Mouse (Mus musculus): ENCODE measurements at regions not wholly inside any gene's neighbourhood (a gene's known extent, or its start where the extent isn't known, plus 50 kb on each side); places are given as distances from the start of the nearest gene placed in this dataset.

DNA sequence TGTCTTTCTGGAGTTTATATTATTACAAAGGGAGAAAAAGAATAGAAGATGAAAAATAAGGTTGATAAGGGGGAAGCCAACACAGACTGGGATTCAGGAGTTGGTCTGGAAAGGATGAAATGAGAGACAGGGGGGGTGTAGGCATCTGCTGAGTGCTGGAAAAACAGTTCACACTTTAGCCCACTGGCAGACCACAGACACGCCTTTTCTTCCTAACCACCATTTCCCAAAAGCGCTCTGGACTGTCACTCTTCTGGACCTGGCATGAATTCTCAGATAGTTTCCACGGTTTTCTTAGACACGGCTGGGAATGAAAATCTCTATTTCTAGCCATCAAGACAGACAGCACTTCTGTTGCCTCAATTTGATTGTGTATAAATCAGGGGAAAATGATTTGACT, 850.2 kb upstream of the A1bg start:
- intact Hi-C loops (cut with DNase I): no loop called here
- no peak for DNase-seq (ENCODE audit: low spot score)

DNA sequence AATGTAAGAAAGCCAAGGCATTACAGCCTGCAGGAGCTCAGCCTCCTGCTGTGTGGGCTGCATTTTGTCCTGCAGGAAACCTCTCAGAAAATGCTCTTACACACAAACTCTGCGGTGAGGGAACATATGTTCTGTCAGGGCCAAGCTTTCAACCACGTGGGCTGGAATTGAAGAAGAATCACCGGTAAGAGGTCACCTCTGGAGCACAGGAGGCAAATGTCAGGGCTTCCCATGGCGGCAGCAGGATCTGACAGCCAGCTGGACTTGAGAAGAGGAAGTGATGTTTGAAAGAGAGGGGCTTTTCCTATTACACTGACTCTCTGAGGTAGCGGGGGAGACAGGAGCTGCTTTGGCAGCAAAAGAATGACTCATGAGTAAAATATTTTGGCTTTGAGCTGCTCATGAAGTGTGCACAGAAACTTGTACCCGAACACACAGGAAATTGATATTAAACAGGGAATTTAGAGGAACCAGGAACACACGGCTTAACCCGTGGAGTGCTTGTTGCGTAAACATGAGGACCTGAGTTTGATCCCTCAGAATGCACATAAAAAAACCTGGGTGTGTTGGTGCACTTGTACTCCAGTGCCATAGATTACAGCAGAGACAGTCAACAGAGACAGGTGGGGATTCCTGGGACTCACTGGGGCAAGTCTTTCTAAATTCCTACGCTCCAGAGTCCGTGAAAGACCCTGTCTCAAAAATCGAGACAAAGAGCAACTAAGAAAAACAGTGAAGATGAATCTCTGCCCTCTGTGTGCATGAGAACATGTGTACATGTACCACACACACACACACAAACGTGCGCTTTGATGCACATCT, 848.1 kb upstream of the A1bg start:
- intact Hi-C loops (cut with DNase I): no loop called here
- DNase-seq (ENCODE audit: low spot score): no peak

GRCm38 (mm10) chr15:61766544-61767094, 843.8 kb upstream of the A1bg start:
- DNase-seq (ENCODE audit: low spot score): no peak
- intact Hi-C loops (cut with DNase I): no loop called here

GRCm38 (mm10) chr15:61753802-61754201, 831.0 kb upstream of the A1bg start:
- DNase-seq (ENCODE audit: low spot score): no peak

GRCm38 (mm10) chr15:61723696-61724095, 800.9 kb upstream of the A1bg start:
- intact Hi-C loops (cut with DNase I): no loop called here
- no peak for DNase-seq (ENCODE audit: low spot score)

More at GRCm38 (mm10) chr15:61753802-61754201, 831.0 kb upstream of the A1bg start:
- intact Hi-C loops (cut with DNase I): no loop called here

DNA sequence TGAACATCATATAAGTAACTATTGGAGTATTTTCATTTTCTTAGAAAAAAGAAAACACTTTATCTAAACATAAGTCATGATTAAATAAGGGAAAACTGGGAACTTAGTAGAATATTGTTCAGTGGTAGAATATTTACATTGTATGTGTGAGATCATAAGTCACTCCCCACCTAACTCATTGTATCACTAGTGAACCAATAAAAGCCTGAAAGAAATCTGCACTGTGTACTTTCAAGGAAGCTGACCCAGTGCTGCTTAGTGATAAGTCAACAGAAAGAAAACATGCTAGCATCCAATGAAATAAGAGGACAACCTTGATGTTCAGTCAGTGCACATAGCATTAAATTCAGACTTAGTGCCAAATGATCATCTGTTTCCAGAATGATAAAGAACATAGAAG, 795.7 kb upstream of the A1bg start:
- intact Hi-C loops (cut with DNase I): no loop called here
- no peak for DNase-seq (ENCODE audit: low spot score)

GRCm38 (mm10) chr15:61717216-61717615, 794.4 kb upstream of the A1bg start:
- intact Hi-C loops (cut with DNase I): no loop called here
- no peak for DNase-seq (ENCODE audit: low spot score)

DNA sequence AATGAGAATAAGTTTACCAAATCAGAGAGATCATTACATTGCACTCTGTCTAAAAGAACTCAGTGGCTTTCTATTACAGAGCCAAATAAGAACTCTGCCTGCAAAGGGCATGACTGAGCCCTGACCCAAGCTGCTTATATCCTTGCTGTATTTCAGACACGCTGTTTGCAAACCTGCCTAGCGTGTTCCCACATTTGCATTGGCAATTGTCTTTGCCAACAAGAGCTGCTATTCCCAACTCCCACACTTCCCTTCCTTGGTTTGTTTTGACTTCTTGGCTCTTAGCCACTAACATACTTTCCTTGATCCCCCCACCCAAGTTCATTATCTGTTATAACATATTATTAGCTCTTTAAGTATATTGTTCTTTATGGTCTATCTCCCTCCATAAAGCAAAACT, 791.1 kb upstream of the A1bg start:
- intact Hi-C loops (cut with DNase I): no loop called here
- no peak for DNase-seq (ENCODE audit: low spot score)

DNA sequence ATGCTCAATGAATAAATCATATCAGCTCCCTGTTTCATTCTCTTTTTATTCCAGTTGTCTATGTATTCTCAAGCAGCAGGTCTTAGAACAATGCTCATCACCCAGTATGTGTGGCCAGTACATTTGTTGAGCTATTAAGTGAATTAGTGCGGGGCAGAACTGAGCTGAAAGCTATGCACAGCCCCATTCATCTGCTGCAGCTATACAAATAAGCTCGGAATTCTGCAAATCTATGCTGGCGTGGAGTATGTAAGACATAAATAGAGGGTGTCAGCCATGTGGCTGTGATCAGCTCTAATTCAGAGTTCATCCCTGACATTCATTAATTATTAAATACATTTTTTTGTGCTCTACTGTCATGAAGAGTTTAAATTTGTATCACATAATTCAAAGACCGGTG, 786.1 kb upstream of the A1bg start:
- no peak for DNase-seq (ENCODE audit: low spot score)
- intact Hi-C loops (cut with DNase I): no loop called here

DNA sequence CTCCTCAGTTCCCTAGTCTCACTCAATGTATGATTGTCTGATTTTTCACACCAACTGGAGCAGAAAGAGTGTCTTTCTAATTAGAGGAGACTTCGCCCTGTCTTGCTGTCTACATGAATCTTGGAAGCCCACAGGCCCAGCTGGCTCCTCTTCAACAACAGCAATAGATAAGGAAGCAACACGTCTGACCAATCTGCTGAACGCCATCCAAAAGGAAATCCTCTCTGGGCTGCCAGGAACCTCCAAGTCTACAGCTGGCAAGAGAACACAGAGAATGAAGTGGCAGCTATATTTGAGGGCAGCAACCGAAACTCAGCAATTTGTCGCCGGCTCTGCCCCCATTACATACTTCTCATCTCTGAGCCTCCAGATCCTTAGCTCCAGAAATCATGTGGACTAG, 785.1 kb upstream of the A1bg start:
- intact Hi-C loops (cut with DNase I): no loop called here
- DNase-seq (ENCODE audit: low spot score): peak; percentile 6

GRCm38 (mm10) chr15:61692679-61693078, 769.9 kb upstream of the A1bg start:
- intact Hi-C loops (cut with DNase I): no loop called here

DNA sequence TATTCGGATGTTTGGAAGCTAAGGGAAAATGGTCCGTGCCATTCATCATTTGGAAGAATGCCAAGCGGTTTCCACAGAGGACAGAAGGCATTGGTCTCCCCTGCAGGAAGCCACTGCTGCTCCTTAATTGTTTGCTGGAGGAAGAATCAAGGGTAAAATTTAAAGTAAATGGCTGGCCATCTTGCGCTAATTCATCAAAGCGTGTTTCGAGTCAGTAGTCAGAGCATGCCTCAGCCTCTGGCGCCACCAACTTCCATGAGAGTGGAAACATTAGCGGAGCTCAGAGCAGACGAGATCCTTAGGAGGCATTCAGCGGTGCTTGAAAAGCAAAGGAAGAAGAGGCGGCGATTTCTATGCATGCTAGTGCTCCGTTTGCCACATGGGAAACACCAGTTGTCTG, 767.6 kb upstream of the A1bg start:
- no peak for DNase-seq (ENCODE audit: low spot score)
- intact Hi-C loops (cut with DNase I): no loop called here

More at GRCm38 (mm10) chr15:61692679-61693078, 769.9 kb upstream of the A1bg start:
- DNase-seq (ENCODE audit: low spot score): no peak

- DNase-seq (ENCODE audit: low spot score): no peak
- intact Hi-C loops (cut with DNase I): no loop called here
Measured at GRCm38 (mm10) chr15:61689776-61690397, 767.1 kb upstream of the A1bg start.

DNA sequence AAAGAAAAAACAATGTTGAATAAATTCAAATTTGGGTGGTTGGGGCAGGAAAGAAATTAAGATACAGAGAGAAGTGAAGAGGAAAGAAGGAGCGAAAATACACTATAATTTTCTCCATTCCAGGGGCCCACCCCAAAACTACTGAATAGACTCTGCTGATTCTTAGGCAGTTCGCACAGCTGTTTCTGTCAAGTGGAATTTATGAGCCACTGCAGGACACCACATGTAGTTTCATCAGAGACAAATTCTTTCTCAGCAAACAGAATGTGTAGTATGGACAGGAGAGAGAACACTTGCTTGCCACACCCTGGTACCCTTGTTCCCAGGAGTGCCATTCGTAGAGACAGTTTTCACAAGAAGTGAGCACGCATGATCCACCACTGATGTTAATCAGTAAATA, 760.2 kb upstream of the A1bg start:
- DNase-seq (ENCODE audit: low spot score): no peak
- intact Hi-C loops (cut with DNase I): no loop called here

GRCm38 (mm10) chr15:61670556-61670955, 747.7 kb upstream of the A1bg start:
- intact Hi-C loops (cut with DNase I): no loop called here
- no peak for DNase-seq (ENCODE audit: low spot score)

- intact Hi-C loops (cut with DNase I): no loop called here
- DNase-seq (ENCODE audit: low spot score): no peak
Measured at GRCm38 (mm10) chr15:61660581-61660980, 737.8 kb upstream of the A1bg start.

DNA sequence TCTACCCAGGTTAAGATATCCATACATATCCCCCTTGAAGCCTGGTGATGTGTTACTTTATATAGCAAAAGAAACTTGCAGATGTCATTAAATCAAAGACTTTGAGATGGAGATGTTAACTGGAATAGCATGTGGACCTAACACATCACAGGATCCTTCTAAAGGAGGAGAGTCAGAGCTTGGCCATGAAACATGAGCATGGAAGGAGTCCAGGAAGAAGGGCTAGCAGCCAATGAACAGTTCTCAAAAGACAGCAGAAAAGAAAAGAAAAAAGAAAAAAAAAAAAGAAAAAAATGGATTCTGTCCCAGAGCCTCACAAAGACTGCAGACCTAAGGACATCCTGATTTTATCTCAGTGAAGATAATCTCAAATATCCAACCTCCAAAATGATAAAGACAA, 734.1 kb upstream of the A1bg start:
- intact Hi-C loops (cut with DNase I): no loop called here
- no peak for DNase-seq (ENCODE audit: low spot score)

GRCm38 (mm10) chr15:61654846-61655245, 732.0 kb upstream of the A1bg start:
- no peak for DNase-seq (ENCODE audit: low spot score)
- intact Hi-C loops (cut with DNase I): no loop called here

GRCm38 (mm10) chr15:61653853-61654252, 731.0 kb upstream of the A1bg start:
- no peak for DNase-seq (ENCODE audit: low spot score)
- intact Hi-C loops (cut with DNase I): no loop called here

GRCm38 (mm10) chr15:61618638-61619500, 696.1 kb upstream of the A1bg start:
- intact Hi-C loops (cut with DNase I): no loop called here
- no peak for DNase-seq (ENCODE audit: low spot score)
